Mouse (Mus musculus) bone marrow, adult 2 months (tissue): ENCODE measurements around the gene Gm2663. TPM values are rescaled to one million over a fixed set of nuclear protein-coding genes. Genes with fewer than 3 reads are reported as not detected.
A peak's percentile ranks its signal among the peaks of the same experiment; 100 is the strongest.
"Not testable (repeated sequence)": the region's sequence is repeated elsewhere in the genome, so short reads cannot be mapped to it uniquely, and the experiment has no call there.

Experiments used
- H3K27ac ChIP-seq: fragments of 200-500 bp; 2 replicates; pipeline ENCODE4 v1.5.1; 2012; ENCODE audit warnings: low read depth, mild to moderate bottlenecking, control low read depth, inconsistent platforms, low read length; ENCODE audit not compliant: control insufficient read depth, poor library complexity, insufficient read depth
- H3K4me1 ChIP-seq: fragments of 200-500 bp; 2 replicates; pipeline ENCODE4 v1.6.1; 2011; ENCODE audit warnings: low read length; ENCODE audit not compliant: control insufficient read depth, insufficient read depth
- H3K4me3 ChIP-seq: fragments of 200-500 bp; replicated peaks from 2 replicates; pipeline ENCODE3; 2011; ENCODE audit warnings: mild to moderate bottlenecking, low read depth, low read length, control low read depth; ENCODE audit not compliant: control insufficient read depth
- CTCF ChIP-seq: fragments of 200-500 bp; IDR thresholded peaks from 2 replicates; pipeline ENCODE4 v1.5.1; 2011; ENCODE audit warnings: low read length, control low read depth; ENCODE audit not compliant: control insufficient read depth, insufficient read depth
- POLR2A ChIP-seq: fragments of 200-500 bp; IDR thresholded peaks from 2 replicates; pipeline ENCODE4 v1.6.1; 2011; ENCODE audit warnings: low read depth, mild to moderate bottlenecking, control low read depth, low read length, borderline replicate concordance; ENCODE audit not compliant: control insufficient read depth
- WGBS: fragments of 180-500 bp; shearing (Covaris S2); methylation state at CpG from one replicate; pipeline ENCODE4 v1.1.7; 2018; 5-methylcytosine and 5-hydroxymethylcytosine counted together
- polyA plus RNA-seq: library from polyadenylated mRNA; stranded (reverse); fragments of >200 nt; gene quantifications from 2 replicates; pipeline ENCODE4 v1.2.4, GENCODE M21; 2011; ENCODE audit warnings: low replicate concordance; ENCODE audit not compliant: missing spikeins, insufficient read depth, insufficient read length

Gene Gm2663
- not detected in 2 replicates for polyA plus RNA-seq

DNA sequence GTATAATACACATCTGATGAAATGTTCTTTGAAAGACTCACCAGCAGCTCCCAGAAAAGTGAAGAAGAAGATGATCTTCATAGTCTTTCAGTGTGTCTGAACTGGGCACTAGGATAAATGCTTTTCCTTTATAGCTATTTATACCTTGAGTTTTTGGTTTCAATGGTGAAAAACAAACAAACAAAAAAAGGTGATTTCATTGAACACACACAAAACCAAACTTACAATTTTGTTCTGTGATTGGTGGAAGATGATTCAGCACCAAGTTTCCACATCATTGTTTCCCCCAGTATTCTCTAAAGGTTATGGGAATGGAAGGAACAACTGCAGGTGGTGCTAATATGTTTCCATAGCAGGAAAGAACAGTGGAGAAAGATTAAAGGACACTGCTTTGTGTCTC lies at the start of gene Gm2663:
TSS of gene Gm2663 (minus strand) at position 101 of the 400 bp plus-strand sequence.
- H3K27ac ChIP-seq, H3K4me1 ChIP-seq, H3K4me3 ChIP-seq: not testable (repeated sequence)

DNA sequence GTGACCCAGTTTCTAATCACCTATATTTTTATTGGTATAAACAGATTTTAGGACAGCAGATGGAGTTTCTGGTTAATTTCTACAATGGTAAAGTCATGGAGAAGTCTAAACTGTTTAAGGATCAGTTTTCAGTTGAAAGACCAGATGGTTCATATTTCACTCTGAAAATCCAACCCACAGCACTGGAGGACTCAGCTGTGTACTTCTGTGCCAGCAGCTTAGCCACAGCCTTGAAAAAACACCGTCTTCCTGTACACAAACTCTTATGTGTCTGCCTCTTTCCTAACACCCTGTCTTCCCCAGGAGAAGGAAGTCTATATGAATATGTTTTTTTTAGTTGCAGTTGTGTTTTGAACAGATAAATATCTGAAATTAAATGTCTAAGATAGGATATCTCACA lies 49.3 kb upstream of the Gm2663 start:
- TF ChIP-seq CTCF: no peak
- no peak for TF ChIP-seq POLR2A
- Histone ChIP-seq H3K4me1 (no peaks in the 10 kb centered on the region; the same call in 1 of the 2 replicates), H3K27ac (no peak overlapping the region), H3K4me3 (no peak overlapping the region)
- WGBS: 9% methylated on average over 1 of the region's 1 CpGs

DNA sequence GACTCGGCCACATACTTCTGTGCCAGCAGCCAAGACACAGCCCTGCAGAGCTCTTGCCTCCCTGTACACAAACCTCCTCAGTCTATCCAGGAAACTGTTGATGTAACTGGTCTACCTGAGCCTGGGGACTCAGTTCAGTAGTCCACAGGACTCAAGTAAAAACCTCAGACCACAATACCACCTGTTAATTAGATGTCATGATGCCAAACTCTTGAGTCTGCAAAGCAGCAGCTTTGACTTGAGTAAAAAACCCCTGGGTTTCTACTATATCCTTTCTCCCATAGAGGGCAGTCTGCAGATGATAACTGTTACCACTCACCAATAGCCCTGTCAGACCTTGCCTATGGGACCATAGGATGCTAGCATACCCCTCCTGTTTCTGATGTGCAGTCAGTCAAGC lies 48.7 kb upstream of the Gm2663 start:
- 76% methylated on average over 1 of the region's 1 CpGs for WGBS
- H3K4me3 ChIP-seq: no peak overlapping the region
- H3K27ac ChIP-seq: no peak overlapping the region
- no peaks in the 10 kb centered on the region; the same call in 1 of the 2 replicates for H3K4me1 ChIP-seq
- TF ChIP-seq POLR2A (no peak), CTCF (no peak)

DNA sequence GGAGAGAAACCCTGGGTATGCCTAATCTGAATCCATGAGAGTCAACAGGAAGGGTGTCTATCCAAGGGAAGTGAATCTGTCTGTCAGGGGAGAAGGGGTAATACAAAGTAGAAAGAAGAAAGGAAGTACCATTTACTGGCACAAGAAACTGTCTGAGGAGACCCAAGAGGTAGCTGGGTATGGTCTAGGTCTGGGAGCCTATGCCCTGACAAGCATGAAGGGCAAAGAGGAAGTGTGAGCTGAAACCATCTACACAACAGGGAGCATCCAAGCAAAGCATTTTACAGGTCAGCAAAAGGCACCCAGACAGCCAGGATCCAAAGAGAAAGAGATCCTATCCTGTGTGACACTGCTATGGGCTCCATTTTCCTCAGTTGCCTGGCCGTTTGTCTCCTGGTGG lies 47.9 kb upstream of the Gm2663 start:
- H3K27ac ChIP-seq: no peak overlapping the region
- no peaks in the 10 kb centered on the region; the same call in 1 of the 2 replicates for H3K4me1 ChIP-seq
- WGBS: 69% methylated on average over 1 of the region's 1 CpGs
- no peak overlapping the region for H3K4me3 ChIP-seq
- TF ChIP-seq CTCF: no peak
- no peak for TF ChIP-seq POLR2A

DNA sequence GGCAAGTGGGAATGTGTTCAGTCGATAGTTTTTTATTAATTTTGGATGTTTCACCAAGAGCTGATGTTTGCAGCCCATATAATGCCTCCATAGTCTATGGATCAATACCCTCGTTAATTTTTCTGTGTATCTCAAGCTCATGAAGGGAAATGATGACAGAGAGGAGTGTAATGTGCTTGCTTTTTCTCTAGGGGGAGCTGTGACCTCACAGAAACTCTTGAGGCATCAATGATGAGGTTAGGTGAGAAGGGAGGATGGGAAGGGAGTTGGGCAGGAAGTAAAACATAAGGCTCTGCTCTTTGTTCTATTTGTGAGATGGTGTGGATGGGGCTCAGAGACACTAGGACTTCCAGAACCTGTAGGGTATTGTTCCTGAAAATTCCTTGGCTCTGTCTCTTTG lies 47.3 kb upstream of the Gm2663 start:
- TF ChIP-seq CTCF (0 out of 2 replicates have a peak, but pooled peaks have one; percentile 7), POLR2A (no peak)
- WGBS: 52% methylated on average over 2 of the region's 2 CpGs
- Histone ChIP-seq H3K4me3 (no peak overlapping the region), H3K4me1 (no peaks in the 10 kb centered on the region; the same call in 1 of the 2 replicates), H3K27ac (no peak overlapping the region)

DNA sequence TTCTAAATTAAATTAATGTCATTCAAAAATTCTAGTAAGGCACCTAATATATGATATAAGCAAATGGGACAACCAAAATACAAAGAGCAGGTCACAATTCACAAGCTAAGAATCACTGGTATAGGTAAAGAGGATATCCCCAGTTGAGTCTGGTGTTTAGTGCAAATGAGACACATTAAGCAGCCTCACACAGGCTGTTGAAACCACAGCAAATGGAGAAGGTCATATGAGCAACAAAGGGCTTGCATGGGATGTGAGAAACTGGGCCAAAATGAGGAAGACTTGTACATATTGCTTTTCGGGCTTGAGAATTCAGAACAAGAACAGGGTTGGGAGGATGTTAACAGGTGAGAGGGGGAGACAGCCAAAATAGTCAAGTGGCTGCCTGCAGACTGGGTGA lies 45.5 kb upstream of the Gm2663 start:
- H3K27ac ChIP-seq: no peak overlapping the region

DNA sequence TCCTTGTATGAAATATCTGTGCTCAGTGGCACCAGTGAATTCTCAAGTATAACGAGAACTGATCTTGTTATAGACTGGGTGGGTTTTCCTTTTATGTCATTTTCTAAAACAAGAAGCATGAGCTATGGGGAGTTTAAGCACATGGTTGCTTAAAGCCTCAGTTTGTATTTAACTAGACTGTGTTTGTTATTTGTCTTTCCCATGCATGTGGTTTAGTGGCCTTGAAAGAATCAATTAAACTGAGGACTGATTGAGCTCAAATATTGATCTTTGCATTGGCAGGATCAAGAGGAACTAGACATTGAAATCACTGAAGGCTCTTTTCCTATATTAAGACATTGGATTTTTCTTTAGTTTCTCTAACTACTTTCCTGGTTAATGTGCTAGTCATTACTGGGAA lies 45.0 kb upstream of the Gm2663 start:
- no peak for TF ChIP-seq POLR2A
- no peak for TF ChIP-seq CTCF
- 81% methylated on average over 1 of the region's 1 CpGs for WGBS
- Histone ChIP-seq H3K4me1 (no peaks in the 10 kb centered on the region; the same call in 1 of the 2 replicates), H3K27ac (no peak overlapping the region), H3K4me3 (no peak overlapping the region)

More for the DNA sequence above, 45.5 kb upstream of the Gm2663 start:
- TF ChIP-seq POLR2A: no peak
- TF ChIP-seq CTCF: no peak
- Histone ChIP-seq H3K4me1 (no peaks in the 10 kb centered on the region; the same call in 1 of the 2 replicates), H3K4me3 (no peak overlapping the region)
- 15% methylated on average over 1 of the region's 1 CpGs for WGBS

DNA sequence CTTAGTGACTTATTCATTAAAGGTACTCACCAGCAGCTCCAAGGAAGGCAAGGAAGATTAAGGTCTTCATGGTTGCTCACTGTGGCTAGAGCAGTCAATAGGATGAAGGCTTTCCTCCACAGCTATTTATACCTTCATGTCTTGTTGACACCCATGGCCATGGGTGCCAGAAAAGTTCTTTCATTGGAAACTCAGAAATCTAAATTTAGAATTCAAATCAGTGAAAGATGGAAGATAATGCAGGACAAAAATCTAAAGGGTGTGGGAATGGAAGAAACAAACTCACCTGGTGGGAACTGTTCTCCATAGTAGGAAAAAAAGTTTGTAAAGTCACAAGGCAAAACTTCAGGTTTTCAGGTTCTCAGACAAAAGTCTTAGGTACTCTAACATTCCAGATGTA lies 36.1 kb upstream of the Gm2663 start, which contains the start of gene 2210010C04Rik:
TSS of gene 2210010C04Rik (minus strand) at position 101 of the 400 bp plus-strand sequence.
- TF ChIP-seq CTCF: no peak
- no peak for TF ChIP-seq POLR2A
- H3K4me1 ChIP-seq: no peaks in the 10 kb centered on the region
- no peak within 1 kb of the TSS for H3K4me3 ChIP-seq
- H3K27ac ChIP-seq: no peak within 1 kb of the TSS

DNA sequence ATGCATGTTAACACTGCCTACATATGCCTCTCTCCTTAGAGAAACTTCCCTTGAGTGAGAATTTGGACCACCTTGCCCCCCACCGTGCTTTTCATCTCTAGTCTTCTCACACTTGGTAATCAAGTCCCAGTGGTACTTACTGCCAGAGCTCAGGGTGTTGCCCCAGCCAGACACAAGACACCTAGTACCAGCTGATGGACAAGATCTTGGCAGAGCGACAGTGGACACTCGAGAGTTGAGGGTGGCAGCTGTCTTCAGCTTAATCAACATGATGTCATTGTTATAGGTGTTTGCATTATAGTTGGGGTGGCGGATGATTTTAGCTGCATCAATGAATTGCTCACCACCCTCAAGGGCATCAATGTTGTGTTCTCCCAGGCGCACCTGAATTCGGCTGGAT lies 33.5 kb upstream of the Gm2663 start:
- WGBS: 80% methylated on average over 6 of the region's 6 CpGs
- Histone ChIP-seq H3K27ac (no peak overlapping the region), H3K4me3 (no peak overlapping the region), H3K4me1 (no peaks in the 10 kb centered on the region)
- TF ChIP-seq CTCF (no peak), POLR2A (no peak)
